In the genomic region with DNA sequence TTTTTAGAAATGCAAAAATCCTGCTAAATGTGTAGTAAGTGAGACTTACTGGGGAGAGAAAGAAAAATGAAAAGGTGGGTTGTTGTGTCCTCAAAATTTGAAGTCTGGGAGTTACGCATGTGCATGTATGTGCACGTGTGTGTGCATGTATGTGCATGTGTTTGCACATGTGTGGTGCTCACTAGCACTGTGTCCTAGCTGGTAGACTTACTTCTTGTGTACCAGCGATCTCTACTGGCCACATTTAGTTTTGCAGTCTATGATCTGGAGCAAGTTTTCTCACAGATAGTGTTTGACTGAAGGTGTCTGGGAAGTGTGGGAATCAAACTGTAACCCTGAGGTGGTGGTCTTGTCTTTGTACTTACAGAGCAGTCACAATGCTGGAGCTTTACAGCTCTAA, we compare ENCODE assay signal across 10 mouse cellular contexts. TPM values are rescaled to one million over a fixed set of nuclear protein-coding genes. Genes with fewer than 3 reads are reported as not detected.
DNase-seq lines count a peak whose midpoint lies in the region; ATAC-seq and TF ChIP-seq lines count a peak whose summit lies in the region.
"Had no signal": no experiment of that assay in that cellular context is flagged by ENCODE, and none has a peak within 500 bp of the region (broad histone marks: within the 10 kb centered on the region; RNA-seq: fewer than 3 reads in every experiment).

No protein-coding gene starts in this region.

- peak; percentile 28 for DNase-seq in kidney, adult 18-20 months
- DNase-seq in G1E (ENCODE audit: low spot score): no peak
- peak; percentile 21 for DNase-seq in c-Kit-negative CD71-positive TER-119-positive erythroid progenitor cells, embryonic 14.5 days (ENCODE audit: low read depth, low spot score)
- DNase-seq in left cerebral cortex, postnatal 4 days: peak; percentile 21
- DNase-seq in right cerebral cortex, postnatal 10 days (ENCODE audit: low spot score in 2 of 2): peak; percentile 33 to 40
- no peak for DNase-seq in ovary, postnatal 36 days (ENCODE audit: low spot score)

- H3K9ac ChIP-seq in kidney, embryonic 14.5 days (ENCODE audit: low read depth, low read length): no peak overlapping the region

- H3K4me3 ChIP-seq in kidney, embryonic 14.5 days (ENCODE audit: low read length): no peak overlapping the region
- H3K4me3 ChIP-seq in G1E (ENCODE audit: low read depth, low read length): no peak overlapping the region
- H3K4me3 ChIP-seq: megakaryocyte, embryonic 14.5 days had no signal

- 32% methylated on average over 3 of the region's 3 CpGs for WGBS in kidney, embryonic 14.5 days

- ATAC-seq in kidney, embryonic 14.5 days (ENCODE audit: low FRiP score, low TSS enrichment): no peak
- peak; percentile 40; the same call in 1 of the 2 replicates for ATAC-seq in G1E (ENCODE audit: extremely low read depth, insufficient number of reproducible peaks, low FRiP score, poor library complexity, severe bottlenecking)
- ATAC-seq in granulocyte monocyte progenitor cell, adult 5-6 weeks (replicated peaks; ENCODE audit: poor library complexity, severe bottlenecking): peak; percentile 84

- no peaks in the 10 kb centered on the region for H3K9me3 ChIP-seq in kidney, embryonic 14.5 days (ENCODE audit: control insufficient read depth, low read length)
- H3K9me3 ChIP-seq in G1E (replicated peaks): no peaks in the 10 kb centered on the region

- no peaks in the 10 kb centered on the region for H3K36me3 ChIP-seq in kidney, embryonic 14.5 days (ENCODE audit: control insufficient read depth, insufficient read depth, low read length)
- H3K36me3 ChIP-seq in G1E (replicated peaks): no peaks in the 10 kb centered on the region

- H3K4me2 ChIP-seq in kidney, embryonic 14.5 days (replicated peaks; ENCODE audit: low read depth, low read length): no peak overlapping the region

- no peaks in the 10 kb centered on the region for H3K27me3 ChIP-seq in kidney, embryonic 14.5 days (ENCODE audit: control insufficient read depth, insufficient read depth, low read length)
- H3K27me3 ChIP-seq in G1E (ENCODE audit: insufficient read depth, low read length): no peaks in the 10 kb centered on the region

- H3K4me1 ChIP-seq in kidney, embryonic 14.5 days (ENCODE audit: control insufficient read depth, insufficient read depth, low read length): no peaks in the 10 kb centered on the region
- no peaks in the 10 kb centered on the region for H3K4me1 ChIP-seq in G1E (ENCODE audit: insufficient read depth, low read depth, low read length)

- intact Hi-C loops in left cerebral cortex, postnatal 4 days (cut with DNase I): no loop called here

- peak; percentile 51 for TF ChIP-seq CTCF in G1E (IDR thresholded peaks at IDR 0.05; ENCODE audit: low read depth, low read length)

- no peak overlapping the region for H3K27ac ChIP-seq in kidney, embryonic 14.5 days (ENCODE audit: low read depth, low read length)

RNA-seq across cellular contexts. Expression of gene Olfr215, which starts 14.2 kb away (rescaled TPM):
- not detected in 2 replicates for polyA plus RNA-seq in kidney, embryonic 14.5 days (2014; fragmentation: Nextera tagmentation; extraction: Ambion mirVana)
- total RNA-seq in G1E (2014; fragmentation: Nextera tagmentation) (not detected in 2 replicates), G1E (2017) (under 0.01 and 0.05 TPM in 2 replicates)
- not detected in 2 replicates for polyA plus RNA-seq in G1E (2012)
- not detected in 2 replicates for total RNA-seq in granulocyte monocyte progenitor cell, adult 5-6 weeks (2014; fragmentation: Nextera tagmentation)
- total RNA-seq in granulocyte monocyte progenitor cell, adult 5-6 weeks (2017): not detected in 2 replicates
- total RNA-seq in left cerebral cortex, postnatal 4 days (2021): not detected
- polyA plus RNA-seq: frontal cortex, adult 2 months had no signal

RNA-seq across cellular contexts. Expression of gene Olfr214, which starts 15.8 kb away (rescaled TPM):
- not detected in 2 replicates for polyA plus RNA-seq in kidney, embryonic 14.5 days (2014; fragmentation: Nextera tagmentation; extraction: Ambion mirVana)
- total RNA-seq in G1E (2014; fragmentation: Nextera tagmentation): not detected in 2 replicates
- 0.71 TPM in 1 of 2 replicates, not detected in the other for total RNA-seq in G1E (2017)
- polyA plus RNA-seq in G1E (2012): not detected in 2 replicates
- not detected in 2 replicates for total RNA-seq in granulocyte monocyte progenitor cell, adult 5-6 weeks (2014; fragmentation: Nextera tagmentation)
- not detected in 2 replicates for total RNA-seq in granulocyte monocyte progenitor cell, adult 5-6 weeks (2017)
- total RNA-seq in left cerebral cortex, postnatal 4 days (2021): not detected
- polyA plus RNA-seq: frontal cortex, adult 2 months had no signal

RNA-seq across cellular contexts. Expression of gene Gm5580, which starts 18.9 kb away (rescaled TPM):
- 0.60 and 0.64 TPM in 2 replicates for polyA plus RNA-seq in kidney, embryonic 14.5 days (2014; fragmentation: Nextera tagmentation; extraction: Ambion mirVana)
- total RNA-seq in G1E (2014; fragmentation: Nextera tagmentation) (not detected in 2 replicates), G1E (2017) (0.52 and 0.82 TPM in 2 replicates)
- 0.11 and 0.14 TPM in 2 replicates for polyA plus RNA-seq in G1E (2012)
- 0.34 TPM in 1 of 2 replicates, not detected in the other for total RNA-seq in granulocyte monocyte progenitor cell, adult 5-6 weeks (2014; fragmentation: Nextera tagmentation)
- 0.36 and 0.39 TPM in 2 replicates for total RNA-seq in granulocyte monocyte progenitor cell, adult 5-6 weeks (2017)
- total RNA-seq in left cerebral cortex, postnatal 4 days (2021): 1 to 10 TPM; 2.5 to 3.9 TPM

RNA-seq across cellular contexts. Expression of gene Olfr213, which starts 31.6 kb away (rescaled TPM):
- polyA plus RNA-seq in kidney, embryonic 14.5 days (2014; fragmentation: Nextera tagmentation; extraction: Ambion mirVana): not detected in 2 replicates
- total RNA-seq in G1E (2014; fragmentation: Nextera tagmentation): not detected in 2 replicates
- total RNA-seq in G1E (2017): 0.11 TPM in 1 of 2 replicates, not detected in the other
- polyA plus RNA-seq in G1E (2012): not detected in 2 replicates
- not detected in 2 replicates for total RNA-seq in granulocyte monocyte progenitor cell, adult 5-6 weeks (2014; fragmentation: Nextera tagmentation)
- total RNA-seq in granulocyte monocyte progenitor cell, adult 5-6 weeks (2017): not detected in 2 replicates
- total RNA-seq in left cerebral cortex, postnatal 4 days (2021): not detected
- polyA plus RNA-seq: frontal cortex, adult 2 months had no signal

RNA-seq across cellular contexts. Expression of gene Zfp422, which starts 59.0 kb away (rescaled TPM):
- 187 and 240 TPM in 2 replicates for polyA plus RNA-seq in kidney, embryonic 14.5 days (2014; fragmentation: Nextera tagmentation; extraction: Ambion mirVana)
- not detected in 2 replicates for total RNA-seq in G1E (2014; fragmentation: Nextera tagmentation)
- 0.06 and 0.11 TPM in 2 replicates for total RNA-seq in G1E (2017)
- not detected in 2 replicates for polyA plus RNA-seq in G1E (2012)
- total RNA-seq in granulocyte monocyte progenitor cell, adult 5-6 weeks (2014; fragmentation: Nextera tagmentation): 110 and 113 TPM in 2 replicates
- 68.6 and 72.0 TPM in 2 replicates for total RNA-seq in granulocyte monocyte progenitor cell, adult 5-6 weeks (2017)
- total RNA-seq in left cerebral cortex, postnatal 4 days (2021): 10 to 100 TPM; 42.0 to 49.9 TPM

Comparison
In these comparisons a context has a peak if more than half of its experiments do, and no peak if none do; other contexts are left out.
1. DNase-seq: peak in kidney, adult 18-20 months (single experiment), c-Kit-negative CD71-positive TER-119-positive erythroid progenitor cells, embryonic 14.5 days (single experiment), left cerebral cortex, postnatal 4 days (single experiment) and right cerebral cortex, postnatal 10 days (2 of 2); none in G1E (single experiment) and ovary, postnatal 36 days (single experiment).